ENCODE assay signal across 22 mouse cellular contexts in genomic region chr1:58949561-58950106, GRCm38 (mm10). TPM values are rescaled to one million over a fixed set of nuclear protein-coding genes. Genes with fewer than 3 reads are reported as not detected.
DNase-seq lines count a peak whose midpoint lies in the region; ATAC-seq lines count a peak whose summit lies in the region.
"Had no signal": no experiment of that assay in that cellular context is flagged by ENCODE, and none has a peak within 500 bp of the region (broad histone marks: within the 10 kb centered on the region; RNA-seq: fewer than 3 reads in every experiment).

No protein-coding gene starts in this region.

- H3K27me3 ChIP-seq in heart, embryonic 12.5 days (replicated peaks): no peaks in the 10 kb centered on the region
- no peaks in the 10 kb centered on the region for H3K27me3 ChIP-seq in liver, embryonic 13.5 days
- no peaks in the 10 kb centered on the region for H3K27me3 ChIP-seq in liver, embryonic 12.5 days (replicated peaks)
- H3K27me3 ChIP-seq in splenic B cell, adult 2 months (ENCODE audit: control insufficient read depth, insufficient read depth, low read length, poor library complexity, severe bottlenecking): no peaks in the 10 kb centered on the region
- no peaks in the 10 kb centered on the region for H3K27me3 ChIP-seq in hindbrain, embryonic 12.5 days
- H3K27me3 ChIP-seq: embryonic facial prominence, embryonic 15.5 days; hindbrain, embryonic 15.5 days; limb, embryonic 15.5 days; megakaryocyte, embryonic 14.5 days; neural tube, embryonic 13.5 days; Patski had no signal

- DNase-seq in heart, postnatal 4 days: no peak
- DNase-seq in liver, embryonic 13.5 days: no peak
- DNase-seq in splenic B cell, adult 2 months (ENCODE audit: low read depth, low spot score): peak; percentile 71
- DNase-seq: adrenal gland, postnatal 14 days; cerebellum, adult 11-12 months; cerebellum, postnatal 25 days; forebrain, postnatal 0 days; layer of hippocampus, postnatal 36 days; lung, adult 2 months; midbrain, embryonic 14.5 days had no signal

- peaks cover 18% of the 10 kb centered on the region for H3K36me3 ChIP-seq in heart, embryonic 12.5 days
- peaks cover 56% of the 10 kb centered on the region for H3K36me3 ChIP-seq in liver, embryonic 13.5 days
- H3K36me3 ChIP-seq in liver, embryonic 12.5 days: peaks cover 55% of the 10 kb centered on the region
- no peaks in the 10 kb centered on the region for H3K36me3 ChIP-seq in splenic B cell, adult 2 months (ENCODE audit: control insufficient read depth, insufficient read depth, low read length, poor library complexity, severe bottlenecking)
- peaks cover 16% of the 10 kb centered on the region for H3K36me3 ChIP-seq in hindbrain, embryonic 12.5 days

- 70% methylated on average over 6 of the region's 6 CpGs for WGBS in heart, embryonic 12.5 days
- 83% methylated on average over 6 of the region's 6 CpGs for WGBS in liver, embryonic 13.5 days (ENCODE audit: insufficient replicate concordance)
- 86% methylated on average over 6 of the region's 6 CpGs for WGBS in liver, embryonic 12.5 days (ENCODE audit: insufficient replicate concordance)
- WGBS in hindbrain, embryonic 12.5 days: 90% methylated on average over 6 of the region's 6 CpGs

- H3K27ac ChIP-seq in heart, embryonic 12.5 days (ENCODE audit: poor library complexity, severe bottlenecking): peak overlapping the region; percentile 83
- H3K27ac ChIP-seq in liver, embryonic 13.5 days: peak overlapping the region; percentile 13
- H3K27ac ChIP-seq in liver, embryonic 12.5 days: no peak overlapping the region; the same call in 1 of the 2 replicates
- peak overlapping the region; percentile 70 for H3K27ac ChIP-seq in brown adipose tissue, adult 24 weeks (replicated peaks; ENCODE audit: low read depth, low read length)
- no peak overlapping the region for H3K27ac ChIP-seq in hindbrain, embryonic 12.5 days
- H3K27ac ChIP-seq: embryonic facial prominence, embryonic 15.5 days; hindbrain, embryonic 15.5 days; layer of hippocampus, adult 2 months; limb, embryonic 15.5 days; neural tube, embryonic 13.5 days had no signal

- no peaks in the 10 kb centered on the region for H3K9me3 ChIP-seq in heart, embryonic 12.5 days (replicated peaks)
- no peaks in the 10 kb centered on the region for H3K9me3 ChIP-seq in liver, embryonic 13.5 days (replicated peaks)
- no peaks in the 10 kb centered on the region for H3K9me3 ChIP-seq in liver, embryonic 12.5 days (replicated peaks)
- H3K9me3 ChIP-seq in hindbrain, embryonic 12.5 days (replicated peaks): no peaks in the 10 kb centered on the region
- H3K9me3 ChIP-seq: embryonic facial prominence, embryonic 15.5 days; hindbrain, embryonic 15.5 days; limb, embryonic 15.5 days; megakaryocyte, embryonic 14.5 days; neural tube, embryonic 13.5 days had no signal

- H3K9ac ChIP-seq in heart, embryonic 12.5 days: no peak overlapping the region; the same call in 1 of the 2 replicates
- H3K9ac ChIP-seq in liver, embryonic 13.5 days: no peak overlapping the region
- no peak overlapping the region for H3K9ac ChIP-seq in liver, embryonic 12.5 days
- H3K9ac ChIP-seq in hindbrain, embryonic 12.5 days: no peak overlapping the region
- H3K9ac ChIP-seq: embryonic facial prominence, embryonic 15.5 days; forebrain, postnatal 0 days; hindbrain, embryonic 15.5 days; limb, embryonic 15.5 days; neural tube, embryonic 13.5 days had no signal

- H3K4me2 ChIP-seq in heart, embryonic 12.5 days: 0 out of 2 replicates have a peak overlapping the region, but pooled peaks have one; percentile 21
- no peak overlapping the region for H3K4me2 ChIP-seq in liver, embryonic 13.5 days
- no peak overlapping the region for H3K4me2 ChIP-seq in liver, embryonic 12.5 days
- no peak overlapping the region for H3K4me2 ChIP-seq in hindbrain, embryonic 12.5 days (replicated peaks)
- H3K4me2 ChIP-seq: embryonic facial prominence, embryonic 15.5 days; hindbrain, embryonic 15.5 days; limb, embryonic 15.5 days; neural tube, embryonic 13.5 days had no signal

- no peak for ATAC-seq in heart, embryonic 12.5 days (ENCODE audit: insufficient number of reproducible peaks, low FRiP score)
- ATAC-seq in liver, embryonic 13.5 days (ENCODE audit: low read depth): no peak
- ATAC-seq in liver, embryonic 12.5 days: no peak
- no peak for ATAC-seq in hindbrain, embryonic 12.5 days (ENCODE audit: low FRiP score)
- ATAC-seq: forebrain, postnatal 0 days; intestine, embryonic 16.5 days; Patski had no signal

- H3K4me1 ChIP-seq in heart, embryonic 12.5 days (replicated peaks): peaks cover 59% of the 10 kb centered on the region
- peaks cover 64% of the 10 kb centered on the region for H3K4me1 ChIP-seq in liver, embryonic 13.5 days (replicated peaks)
- peaks cover 72% of the 10 kb centered on the region for H3K4me1 ChIP-seq in liver, embryonic 12.5 days
- peaks cover 23% of the 10 kb centered on the region for H3K4me1 ChIP-seq in brown adipose tissue, adult 24 weeks (ENCODE audit: control insufficient read depth, insufficient read depth, insufficient read length, low read length)
- peaks cover 2% of the 10 kb centered on the region; the same call in 1 of the 2 replicates for H3K4me1 ChIP-seq in hindbrain, embryonic 12.5 days
- H3K4me1 ChIP-seq: hindbrain, embryonic 15.5 days had no signal

- no peak overlapping the region for H3K4me3 ChIP-seq in heart, embryonic 12.5 days
- H3K4me3 ChIP-seq in liver, embryonic 13.5 days (replicated peaks): no peak overlapping the region
- H3K4me3 ChIP-seq in liver, embryonic 12.5 days: no peak overlapping the region
- no peak overlapping the region for H3K4me3 ChIP-seq in brown adipose tissue, adult 24 weeks (ENCODE audit: insufficient read depth, low read depth, low read length)
- H3K4me3 ChIP-seq in hindbrain, embryonic 12.5 days: no peak overlapping the region
- H3K4me3 ChIP-seq: embryonic facial prominence, embryonic 15.5 days; hindbrain, embryonic 15.5 days; layer of hippocampus, adult 2 months; limb, embryonic 15.5 days; megakaryocyte, embryonic 14.5 days; neural tube, embryonic 13.5 days had no signal

RNA-seq across cellular contexts. Expression of gene Trak2, which starts 23.6 kb away (rescaled TPM):
- polyA plus RNA-seq in heart, embryonic 12.5 days (2016; fragmentation: Nextera tagmentation; extraction: Ambion mirVana): 44.7 and 47.8 TPM in 2 replicates
- total RNA-seq in heart, postnatal 4 days (2021): 100 to 1,000 TPM; 149 to 154 TPM
- polyA plus RNA-seq in liver, embryonic 13.5 days (2015; fragmentation: Nextera tagmentation; extraction: Ambion mirVana): 41.5 and 58.7 TPM in 2 replicates
- 56.5 and 59.8 TPM in 2 replicates for polyA plus RNA-seq in liver, embryonic 12.5 days (2016; fragmentation: Nextera tagmentation; extraction: Ambion mirVana)
- 24.9 and 35.7 TPM in 2 replicates for polyA plus RNA-seq in brown adipose tissue, adult 24 weeks (2012; ENCODE audit: insufficient read depth, insufficient read length, missing spikeins)
- polyA plus RNA-seq in hindbrain, embryonic 12.5 days (2016; fragmentation: Nextera tagmentation; extraction: Ambion mirVana): 19.4 and 23.6 TPM in 2 replicates

RNA-seq across cellular contexts. Expression of gene Stradb, which starts 23.7 kb away (rescaled TPM):
- 23.1 and 25.5 TPM in 2 replicates for polyA plus RNA-seq in heart, embryonic 12.5 days (2016; fragmentation: Nextera tagmentation; extraction: Ambion mirVana)
- total RNA-seq in heart, postnatal 4 days (2021): 10 to 100 TPM; 28.4 to 31.7 TPM
- 41.0 and 44.8 TPM in 2 replicates for polyA plus RNA-seq in liver, embryonic 13.5 days (2015; fragmentation: Nextera tagmentation; extraction: Ambion mirVana)
- polyA plus RNA-seq in liver, embryonic 12.5 days (2016; fragmentation: Nextera tagmentation; extraction: Ambion mirVana): 37.5 and 38.4 TPM in 2 replicates
- 53.2 and 63.6 TPM in 2 replicates for polyA plus RNA-seq in brown adipose tissue, adult 24 weeks (2012; ENCODE audit: insufficient read depth, insufficient read length, missing spikeins)
- polyA plus RNA-seq in hindbrain, embryonic 12.5 days (2016; fragmentation: Nextera tagmentation; extraction: Ambion mirVana): 45.1 and 45.8 TPM in 2 replicates

Comparison
In these comparisons a context has a peak if more than half of its experiments do, and no peak if none do; other contexts are left out.
1. H3K27ac ChIP-seq: peak in heart, embryonic 12.5 days (single experiment), liver, embryonic 13.5 days (single experiment) and brown adipose tissue, adult 24 weeks (single experiment); none in liver, embryonic 12.5 days (single experiment) and hindbrain, embryonic 12.5 days (single experiment).